Mouse (Mus musculus) stomach, postnatal 0 days (tissue): ENCODE data around the gene Fam162a. TPM values are rescaled to one million over a fixed set of nuclear protein-coding genes. Genes with fewer than 3 reads are reported as not detected.
A peak's percentile ranks its signal among the peaks of the same experiment; 100 is the strongest.
"Not testable (repeated sequence)": the region's sequence is repeated elsewhere in the genome, so short reads cannot be mapped to it uniquely, and the experiment has no call there.

Source experiments
- ATAC-seq: fragments of 200-750 bp; cut with Nextera tagmentation; 2 replicates; pipeline ENCODE4 v1.8.0; 2017; ENCODE audit not compliant: low FRiP score, low TSS enrichment
- DNase-seq: peaks from one replicate; pipeline ENCODE4 v3.0.0-alpha.2; 2016; ENCODE audit warnings: low spot score
- H3K27ac ChIP-seq: fragments of 300-500 bp; sonication (generic); replicated peaks from 2 replicates; pipeline ENCODE4 v1.5.1; 2014; ENCODE audit warnings: mild to moderate bottlenecking, control low read depth
- H3K27me3 ChIP-seq: fragments of 300-500 bp; sonication (generic); 2 replicates; pipeline ENCODE4 v1.6.1; 2014; ENCODE audit warnings: low read length; ENCODE audit not compliant: control insufficient read depth, insufficient read depth
- H3K36me3 ChIP-seq: fragments of 300-500 bp; sonication (generic); 2 replicates; pipeline ENCODE4 v1.6.1; 2014; ENCODE audit warnings: low read length, mixed read lengths; ENCODE audit not compliant: control insufficient read depth, insufficient read depth
- H3K4me1 ChIP-seq: fragments of 300-500 bp; sonication (generic); replicated peaks from 2 replicates; pipeline ENCODE4 v1.6.1; 2014; ENCODE audit warnings: antibody characterized with exemption; ENCODE audit not compliant: control insufficient read depth, insufficient read depth
- H3K4me2 ChIP-seq: fragments of 300-500 bp; sonication (generic); replicated peaks from 2 replicates; pipeline ENCODE4 v1.6.1; 2014; ENCODE audit warnings: low read depth, mild to moderate bottlenecking, control low read depth, moderate library complexity
- H3K4me3 ChIP-seq: fragments of 300-500 bp; sonication (generic); 2 replicates; pipeline ENCODE4 v1.5.1; 2014; ENCODE audit warnings: low read depth, low read length, control low read depth
- H3K9ac ChIP-seq: fragments of 300-500 bp; sonication (generic); 2 replicates; pipeline ENCODE4 v1.6.1; 2014; ENCODE audit warnings: mild to moderate bottlenecking, low read length, control low read depth, mixed read lengths
- H3K9me3 ChIP-seq: fragments of 300-500 bp; sonication (generic); 2 replicates; pipeline ENCODE4 v1.6.1; 2016; ENCODE audit warnings: low read length; ENCODE audit not compliant: control insufficient read depth
- CTCF ChIP-seq: IDR thresholded peaks from 2 replicates; pipeline ENCODE4 v1.5.1; 2016; ENCODE audit warnings: antibody characterized with exemption, low read depth, mild to moderate bottlenecking, moderate library complexity
- EP300 ChIP-seq: optimal IDR thresholded peaks from 2 replicates; pipeline ENCODE3; 2016; ENCODE audit warnings: antibody characterized with exemption
- WGBS: fragments of 180-500 bp; shearing (Covaris S2); extraction: QIAGEN DNeasy Blood & Tissue Kit; methylation state at CpG from one replicate; pipeline ENCODE4 v1.1.7; 2014; 5-methylcytosine and 5-hydroxymethylcytosine counted together
- polyA plus RNA-seq: library from polyadenylated mRNA; unstranded; fragments of >200 nt; fragmentation: Nextera tagmentation; extraction: Ambion mirVana; gene quantifications from 2 replicates; pipeline ENCODE4 v1.2.1, GENCODE M21; 2015

Gene Fam162a
- polyA plus RNA-seq, 1 experiment from 2014 or later = 424 TPM

GRCm38 (mm10) chr16:36064904-36065303 lies 6.5 kb downstream of the Fam162a start:
- no peak overlapping the region for H3K4me2 ChIP-seq
- H3K9me3 ChIP-seq = no peaks in the 10 kb centered on the region
- H3K36me3 ChIP-seq = no peaks in the 10 kb centered on the region
- 75% methylated on average over 5 of the region's 5 CpGs for WGBS
- H3K27ac ChIP-seq = no peak overlapping the region
- H3K4me1 ChIP-seq = no peaks in the 10 kb centered on the region
- H3K4me3 ChIP-seq = no peak overlapping the region
- ATAC-seq = no peak
- TF ChIP-seq CTCF = no peak
- no peak for TF ChIP-seq EP300
- H3K9ac ChIP-seq = no peak overlapping the region
- no peak for DNase-seq
- no peaks in the 10 kb centered on the region for H3K27me3 ChIP-seq

GRCm38 (mm10) chr16:36063315-36063714 lies 8.1 kb downstream of the Fam162a start:
- TF ChIP-seq CTCF = no peak
- 62% methylated on average over 2 of the region's 2 CpGs for WGBS
- DNase-seq (no peak), ATAC-seq (no peak)
- H3K27ac ChIP-seq = 0 out of 2 replicates have a peak overlapping the region, but pooled peaks have one; percentile 35
- H3K9me3 ChIP-seq = no peaks in the 10 kb centered on the region
- no peak overlapping the region for H3K4me2 ChIP-seq
- no peak overlapping the region for H3K4me3 ChIP-seq
- H3K36me3 ChIP-seq = no peaks in the 10 kb centered on the region
- no peaks in the 10 kb centered on the region for H3K27me3 ChIP-seq
- no peaks in the 10 kb centered on the region for H3K4me1 ChIP-seq
- H3K9ac ChIP-seq = no peak overlapping the region

GRCm38 (mm10) chr16:36062534-36062933 lies 8.9 kb downstream of the Fam162a start:
- DNase-seq, H3K4me1 ChIP-seq, H3K9me3 ChIP-seq, ATAC-seq, H3K9ac ChIP-seq, H3K4me2 ChIP-seq, H3K27ac ChIP-seq, H3K36me3 ChIP-seq, H3K4me3 ChIP-seq, H3K27me3 ChIP-seq: not testable (repeated sequence)
- WGBS = 68% methylated on average over 1 of the region's 1 CpGs

- Histone ChIP-seq H3K4me2 (no peak overlapping the region), H3K4me3 (no peak overlapping the region), H3K27ac (no peak overlapping the region; the same call in 1 of the 2 replicates), H3K9me3 (no peaks in the 10 kb centered on the region), H3K36me3 (no peaks in the 10 kb centered on the region; the same call in 1 of the 2 replicates), H3K9ac (no peak overlapping the region), H3K4me1 (no peaks in the 10 kb centered on the region), H3K27me3 (no peaks in the 10 kb centered on the region)
- TF ChIP-seq CTCF (no peak), EP300 (no peak)
- ATAC-seq = no peak
- DNase-seq = no peak
- 56% methylated on average over 8 of the region's 8 CpGs for WGBS
Measured at GRCm38 (mm10) chr16:36057933-36058475, 13.4 kb downstream of the Fam162a start.

GRCm38 (mm10) chr16:36056416-36056815 lies 15.0 kb downstream of the Fam162a start:
- Histone ChIP-seq H3K36me3 (peaks cover 4% of the 10 kb centered on the region), H3K4me2 (no peak overlapping the region), H3K4me3 (no peak overlapping the region), H3K4me1 (no peaks in the 10 kb centered on the region), H3K27ac (no peak overlapping the region), H3K9me3 (no peaks in the 10 kb centered on the region), H3K9ac (no peak overlapping the region), H3K27me3 (no peaks in the 10 kb centered on the region)
- no peak for DNase-seq
- TF ChIP-seq CTCF = no peak
- TF ChIP-seq EP300 = no peak
- ATAC-seq = no peak
- WGBS = 89% methylated on average over 11 of the region's 11 CpGs

- Histone ChIP-seq H3K27ac (no peak overlapping the region), H3K4me2 (no peak overlapping the region), H3K9ac (no peak overlapping the region), H3K4me1 (no peaks in the 10 kb centered on the region), H3K27me3 (no peaks in the 10 kb centered on the region), H3K36me3 (peaks cover 11% of the 10 kb centered on the region), H3K4me3 (no peak overlapping the region), H3K9me3 (no peaks in the 10 kb centered on the region)
- no peak for DNase-seq
- TF ChIP-seq CTCF = no peak
- no peak for TF ChIP-seq EP300
- ATAC-seq = no peak
- 95% methylated on average over 8 of the region's 8 CpGs for WGBS
Measured at GRCm38 (mm10) chr16:36054920-36055319, 16.5 kb downstream of the Fam162a start.
